Mouse (Mus musculus) left cerebral cortex, adult 2 months (tissue): ENCODE results near the gene Calml4. TPM values are rescaled to one million over a fixed set of nuclear protein-coding genes. Genes with fewer than 3 reads are reported as not detected.
"Not testable (repeated sequence)": the region's sequence is repeated elsewhere in the genome, so short reads cannot be mapped to it uniquely, and the experiment has no call there.

Experiments used
- DNase-seq, 2 experiments: peaks; one replicate each; pipeline ENCODE4 v3.0.0; 2021 to 2022; ENCODE audit warnings: low spot score in 2 of 2, mixed read lengths in 1 of 2; ENCODE audit errors: extremely low spot score in 1 of 2
- H3K27ac ChIP-seq: fragments of 200-600 bp; 2 replicates; pipeline ENCODE4 v1.8.1; 2022
- H3K4me3 ChIP-seq: fragments of 200-600 bp; 2 replicates; pipeline ENCODE4 v1.8.1; 2022
- CTCF ChIP-seq: fragments of 200-600 bp; IDR thresholded peaks from 2 replicates; pipeline ENCODE4 v1.8.1; 2022; ENCODE audit warnings: antibody characterized with exemption, mild to moderate bottlenecking, moderate library complexity
- intact Hi-C: fragments of 180-260 bp; cut with DNase I; formaldehyde crosslinking; loops from one replicate; pipeline ENCODE4 v1.15.1; 2025
- total RNA-seq, 2 experiments: library from RNA; stranded (reverse); gene quantifications; 2 replicates each; pipeline ENCODE4 v1.2.3; 2021

Gene Calml4
- total RNA-seq, 2 experiments from 2014 or later, result 0.75 to 1.1 TPM

DNA sequence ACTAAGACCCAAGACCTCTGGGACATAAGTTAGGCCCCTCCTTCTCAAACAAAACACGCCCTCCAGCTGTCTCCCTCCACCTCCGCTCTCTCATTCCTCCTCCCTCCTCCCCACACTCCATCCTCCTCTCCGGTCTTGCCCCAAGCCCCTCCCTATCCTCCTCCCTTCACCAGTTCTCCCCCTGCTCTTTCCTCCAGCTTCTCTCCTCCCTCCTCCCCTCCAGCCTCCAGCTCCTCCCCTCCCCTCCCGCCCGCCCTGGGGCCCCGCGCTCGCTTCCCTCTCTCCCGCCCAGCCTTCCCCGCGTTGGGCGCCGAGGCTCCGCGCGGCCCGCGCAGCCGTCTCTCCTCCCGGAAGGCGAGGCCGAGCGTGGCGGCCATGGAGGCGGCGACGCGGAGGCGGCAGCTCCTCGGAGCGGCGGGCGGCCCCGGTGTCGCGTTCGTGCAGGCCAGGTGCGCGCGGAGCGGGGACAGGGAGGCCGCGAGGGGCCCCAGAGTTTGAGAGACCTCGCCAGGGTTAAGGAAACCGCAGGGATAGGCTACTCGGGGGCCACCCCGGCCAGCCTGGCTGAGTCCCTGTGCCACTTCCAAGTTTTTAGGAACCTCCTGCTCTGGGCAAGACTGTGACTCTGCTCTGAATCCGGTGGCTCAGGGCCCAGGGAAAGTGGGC is 19.2 kb upstream of the Calml4 start, which contains the start of gene Cln6:
Gene Cln6, plus strand, starts transcription at position 280 of the 666 bp plus-strand sequence.
- TF ChIP-seq CTCF, result no peak
- peak; percentile 72 to 75 for DNase-seq
- intact Hi-C loops, result no loop called here
- peak within 1 kb of the TSS; percentile 84 for H3K27ac ChIP-seq
- peak within 1 kb of the TSS; percentile 81 for H3K4me3 ChIP-seq

DNA sequence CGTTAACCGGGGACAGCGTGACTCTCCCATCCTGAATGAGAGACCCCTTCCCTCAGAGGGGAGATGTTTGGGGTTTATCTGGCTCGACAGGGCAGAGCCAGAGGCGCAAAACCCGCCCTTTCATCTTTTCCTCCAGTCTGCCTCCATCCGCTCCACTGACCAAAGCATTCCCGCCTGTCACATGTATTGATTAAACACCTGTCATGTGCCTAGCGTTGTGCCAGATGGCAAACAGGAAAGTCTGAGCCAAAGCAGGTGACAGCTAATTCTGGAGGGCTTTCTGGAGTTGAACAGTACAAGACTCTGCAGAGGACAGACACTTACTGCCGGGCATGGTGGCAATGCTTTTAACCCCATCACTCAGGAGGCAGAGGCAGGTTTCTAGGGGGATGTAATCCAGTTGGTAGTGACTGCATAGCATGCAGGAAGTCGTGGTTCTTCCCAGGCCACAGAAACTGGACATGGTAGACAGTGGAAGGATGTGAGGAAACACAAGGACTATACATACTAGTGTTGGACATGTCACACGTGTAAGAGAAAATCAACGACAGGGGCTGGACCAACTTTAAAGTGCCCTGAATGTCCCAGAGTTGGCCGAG is 18.6 kb upstream of the Calml4 start:
- no peak for DNase-seq
- H3K4me3 ChIP-seq, result peak overlapping the region; percentile 81
- TF ChIP-seq CTCF, result no peak
- intact Hi-C loops, result no loop called here
- peak overlapping the region; percentile 84 for H3K27ac ChIP-seq

DNA sequence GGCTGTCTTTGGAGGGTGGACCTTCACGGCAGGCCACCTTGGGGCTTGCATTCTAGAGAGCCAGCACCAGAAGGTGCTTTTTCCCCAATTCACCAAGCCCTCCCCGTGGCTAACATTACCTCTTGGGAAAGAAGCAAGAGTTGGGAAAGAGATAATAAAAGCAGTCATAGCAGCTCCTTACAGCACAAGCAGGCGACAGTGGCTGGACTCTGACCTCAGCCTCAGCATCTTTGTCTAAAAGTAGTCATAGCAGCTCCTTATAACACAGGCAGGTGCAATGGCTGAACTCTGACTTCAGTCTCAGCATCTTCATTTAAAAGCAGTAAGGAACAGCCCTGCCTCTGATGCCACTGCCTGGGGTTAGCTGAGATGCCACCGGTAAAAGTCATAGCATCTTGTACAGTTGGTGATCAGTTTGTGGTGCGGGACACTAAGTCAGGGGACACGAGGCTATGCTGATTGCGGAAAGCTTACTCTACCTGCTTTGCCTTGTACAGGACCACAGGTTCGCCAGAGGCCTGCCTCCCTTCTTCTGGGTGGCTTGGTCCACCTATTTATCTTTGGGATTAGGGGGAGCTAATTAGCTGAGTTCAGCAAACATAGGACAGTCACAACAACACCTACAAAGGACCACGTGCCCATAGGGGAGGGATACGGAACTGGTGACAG is 14.4 kb upstream of the Calml4 start:
- TF ChIP-seq CTCF, result no peak
- H3K4me3 ChIP-seq, result no peak overlapping the region
- no peak overlapping the region for H3K27ac ChIP-seq
- no peak for DNase-seq
- intact Hi-C loops, result loop anchor here (10.0 kb wide), 1 partner anchor 551 kb away; the partner anchor contains the start of gene 2300009A05Rik

DNA sequence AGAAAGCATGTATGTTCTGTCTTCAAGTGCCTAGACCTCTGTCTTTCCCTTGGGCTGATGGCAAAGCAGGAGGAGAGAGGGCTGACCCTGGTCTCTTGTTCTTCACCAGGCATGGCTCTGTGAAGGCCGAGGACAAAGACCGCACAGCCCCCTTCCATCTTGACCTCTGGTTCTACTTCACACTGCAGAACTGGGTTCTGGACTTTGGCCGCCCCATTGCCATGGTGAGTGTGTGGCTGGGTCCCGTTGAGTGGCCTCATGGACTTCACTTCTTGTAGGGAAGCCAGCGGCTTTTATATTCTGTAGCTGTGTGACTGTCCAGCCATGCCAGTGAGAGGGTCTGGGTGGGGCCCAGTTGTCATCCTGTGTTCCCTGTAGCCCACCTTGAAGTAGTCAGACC is 13.4 kb upstream of the Calml4 start:
- intact Hi-C loops, result loop anchor here (10.0 kb wide), 1 partner anchor 550 kb away; the partner anchor contains the start of gene 2300009A05Rik
- no peak for TF ChIP-seq CTCF
- H3K27ac ChIP-seq, result no peak overlapping the region
- H3K4me3 ChIP-seq, result no peak overlapping the region
- no peak for DNase-seq

DNA sequence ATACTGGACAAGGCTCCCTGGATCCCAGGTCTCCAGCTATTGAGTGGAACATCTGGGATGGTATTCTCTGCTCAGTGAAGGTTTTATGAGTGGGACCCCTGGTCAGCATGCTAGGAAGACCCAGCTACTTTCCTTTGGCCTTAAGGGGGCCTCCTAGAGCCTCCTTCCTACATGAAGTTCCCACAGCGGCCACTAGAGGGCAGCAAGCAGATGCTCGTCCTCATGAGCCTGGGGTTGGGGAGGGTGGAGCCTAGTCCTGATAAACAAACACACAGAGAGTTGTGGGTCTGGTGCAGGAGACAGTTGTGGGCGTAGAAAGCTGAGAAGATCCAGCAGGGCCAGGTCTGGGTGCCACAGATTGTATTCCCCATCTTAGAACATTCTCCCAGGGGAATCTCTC is 10.2 kb upstream of the Calml4 start:
- peak; percentile 99 for TF ChIP-seq CTCF
- DNase-seq, result peak; percentile 81 to 89
- peak overlapping the region; percentile 18 for H3K4me3 ChIP-seq
- peak overlapping the region; percentile 50; the same call in 1 of the 2 replicates for H3K27ac ChIP-seq
- intact Hi-C loops, result loop anchor here (1.0 to 10.0 kb wide), 3 partner anchors 133 to 547 kb away; partner anchors contain the start of gene 2300009A05Rik

DNA sequence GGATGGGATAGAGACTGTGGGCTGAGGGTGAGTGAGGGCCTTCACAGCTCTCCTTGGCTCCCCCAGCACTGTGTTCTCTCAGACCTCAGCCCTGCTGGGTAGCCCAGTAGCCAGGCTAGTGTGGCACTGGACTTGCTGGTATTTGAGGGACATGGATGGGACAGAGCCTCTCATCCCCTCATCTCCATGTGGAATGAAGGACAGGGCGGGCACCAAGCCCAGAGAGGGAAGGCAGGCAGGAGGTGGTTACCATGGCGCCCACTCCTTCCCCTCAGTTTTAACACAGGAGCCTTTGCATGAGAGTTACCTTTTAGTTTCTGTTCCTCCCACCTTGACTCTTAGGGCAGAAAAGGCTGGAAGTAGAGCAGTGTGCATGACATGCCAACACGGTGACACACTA is 9.2 kb upstream of the Calml4 start:
- Histone ChIP-seq H3K27ac (no peak overlapping the region), H3K4me3 (no peak overlapping the region)
- DNase-seq, result no peak
- intact Hi-C loops, result loop anchor here (10.0 kb wide), 1 partner anchor 546 kb away; the partner anchor contains the start of gene 2300009A05Rik
- TF ChIP-seq CTCF, result no peak

DNA sequence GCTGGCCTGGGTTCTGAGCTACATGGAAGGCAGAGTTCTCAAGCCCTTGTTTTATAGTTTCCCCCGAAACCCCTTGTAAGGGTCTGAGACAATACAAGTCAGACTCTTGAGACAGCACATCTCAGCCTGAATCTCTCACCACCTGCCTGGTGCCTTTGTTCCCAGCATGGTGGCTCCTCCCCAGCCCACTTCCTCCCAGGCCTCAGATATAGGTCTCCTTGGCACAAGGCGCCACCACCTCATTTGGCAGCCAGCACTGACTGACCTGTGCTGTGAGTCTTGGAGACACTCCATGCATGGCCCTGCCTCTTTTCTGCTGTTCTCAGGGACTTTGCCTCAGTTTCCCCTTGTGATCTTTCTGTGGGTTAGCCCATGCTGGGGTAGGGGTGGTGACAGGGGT is 6.3 kb upstream of the Calml4 start:
- no peak overlapping the region for H3K4me3 ChIP-seq
- no peak overlapping the region for H3K27ac ChIP-seq
- DNase-seq, result no peak
- intact Hi-C loops, result no loop called here
- no peak for TF ChIP-seq CTCF

DNA sequence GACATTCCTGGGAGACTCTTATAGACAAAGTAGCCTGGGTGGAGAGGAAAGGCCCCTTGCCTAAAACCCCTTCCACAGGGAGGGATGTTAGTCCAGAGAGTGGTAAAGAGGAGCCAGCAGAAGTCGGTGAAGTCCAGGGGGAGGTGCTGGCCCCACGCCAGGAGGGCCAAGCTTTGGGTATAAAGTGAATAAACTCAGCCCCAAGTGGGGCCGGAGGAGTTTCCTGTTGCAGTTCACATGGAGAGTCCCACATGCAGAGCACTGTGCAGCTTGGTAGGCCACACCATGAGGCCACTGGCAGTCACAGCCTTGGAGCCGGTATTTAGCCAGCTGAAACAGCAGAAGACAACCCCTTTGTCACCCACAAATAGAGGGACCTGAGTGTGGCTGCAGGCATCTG is 3.4 kb upstream of the Calml4 start:
- Histone ChIP-seq H3K4me3 (no peak overlapping the region), H3K27ac (no peak overlapping the region)
- TF ChIP-seq CTCF, result no peak
- intact Hi-C loops, result no loop called here
- no peak for DNase-seq

DNA sequence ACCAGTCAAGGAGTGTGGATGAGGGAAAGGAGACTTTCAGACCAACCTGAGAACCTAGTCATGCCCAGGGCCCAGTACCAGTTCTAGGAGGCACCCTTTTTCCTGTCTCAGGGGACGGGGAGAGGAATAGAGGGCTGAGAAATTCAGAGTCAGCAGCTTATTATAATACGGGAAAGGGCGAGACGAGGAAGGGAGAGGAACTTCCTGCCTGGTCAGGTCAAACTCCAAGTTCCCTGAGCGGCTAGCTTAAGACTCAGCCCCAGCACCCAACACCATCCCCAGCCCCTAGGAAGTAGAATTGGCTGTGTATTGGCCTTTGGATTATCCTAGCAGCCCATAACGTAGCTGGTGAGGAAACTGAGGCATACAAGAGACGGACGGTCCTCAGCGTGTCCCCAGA is 664 bp upstream of the Calml4 start:
- no peak for DNase-seq
- Histone ChIP-seq H3K27ac (no peak overlapping the region), H3K4me3 (no peak overlapping the region)
- TF ChIP-seq CTCF, result no peak
- intact Hi-C loops, result no loop called here

DNA sequence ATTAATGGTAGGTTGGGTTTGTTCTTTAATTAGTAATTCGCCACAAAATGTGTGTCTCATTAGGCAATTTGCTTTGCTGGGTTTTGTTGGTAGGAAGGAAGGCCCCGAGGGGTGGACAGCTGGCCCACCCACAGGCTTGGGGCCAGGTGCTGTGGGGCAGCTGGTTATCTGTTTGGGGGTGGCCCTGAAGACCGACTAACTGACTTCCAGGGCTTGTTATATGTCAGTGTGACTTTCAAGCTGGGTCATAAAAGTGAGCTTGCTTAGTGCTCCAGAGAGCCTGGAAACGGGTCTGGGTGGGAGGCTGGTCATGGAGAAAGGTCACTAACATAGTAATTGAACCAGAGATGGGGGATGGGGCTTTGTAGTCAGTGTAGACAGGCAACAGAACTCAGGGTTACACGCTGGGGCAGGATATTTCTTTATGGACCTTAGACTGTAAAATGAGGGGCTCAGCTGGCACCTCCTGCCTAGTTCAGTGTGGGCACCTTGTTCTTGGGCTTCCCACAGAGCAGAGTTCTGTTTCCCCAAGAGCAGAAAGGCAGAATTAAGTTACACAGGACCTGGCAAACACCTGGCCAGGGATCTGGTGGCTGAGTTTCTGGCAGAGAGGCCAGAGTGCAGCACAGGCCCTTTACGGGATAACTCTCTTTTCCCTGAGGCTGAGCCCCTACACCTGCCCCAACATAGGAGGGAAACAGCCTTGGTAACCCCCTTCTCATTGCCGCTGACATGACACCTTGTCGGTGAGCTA is 563 bp downstream of the Calml4 start:
- TF ChIP-seq CTCF, result no peak
- intact Hi-C loops, result no loop called here
- DNase-seq, result no peak
- no peak overlapping the region for H3K4me3 ChIP-seq
- no peak overlapping the region for H3K27ac ChIP-seq

DNA sequence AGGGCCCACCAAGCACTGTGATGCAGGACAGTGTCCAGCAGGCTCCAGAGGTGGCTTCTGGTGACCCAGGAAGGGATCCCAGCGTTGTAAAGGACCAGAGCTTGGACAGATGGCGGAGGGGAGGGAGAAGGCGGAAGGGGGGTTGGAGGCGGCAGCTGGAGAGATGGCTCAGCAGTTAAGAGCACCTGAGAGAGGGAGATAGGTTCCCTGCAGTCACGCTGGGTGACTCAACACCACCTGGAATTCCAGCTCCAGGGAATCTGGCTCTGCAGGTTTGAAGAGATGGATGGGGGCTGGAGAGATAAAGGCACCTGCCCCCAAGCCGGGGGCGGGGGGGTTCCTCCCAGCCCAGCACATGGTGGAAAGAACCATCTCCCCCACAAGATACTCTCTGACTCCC is 2.2 kb downstream of the Calml4 start:
- H3K4me3 ChIP-seq, intact Hi-C loops, DNase-seq, H3K27ac ChIP-seq: not testable (repeated sequence)
